ENCODE assay signal across 22 mouse cellular contexts in the genomic region with DNA sequence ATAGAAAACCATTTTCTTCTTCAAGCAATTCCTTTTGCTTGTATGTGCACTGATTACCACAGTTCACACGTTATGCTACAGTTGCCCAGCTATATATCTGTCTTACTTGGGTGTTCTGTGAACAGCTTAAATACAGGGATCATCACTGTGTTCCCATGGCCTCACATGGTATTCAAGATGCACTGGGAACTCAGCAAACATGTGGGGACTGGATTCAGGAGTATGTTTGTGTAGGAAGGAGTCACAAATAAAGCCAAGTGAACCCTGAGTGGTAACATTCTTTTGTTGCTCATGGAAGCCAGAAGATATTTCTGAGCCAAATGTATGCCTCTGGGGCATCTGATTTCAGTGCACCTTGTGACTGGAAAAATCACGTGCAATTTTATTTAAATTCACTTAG.
"Had no signal": no experiment of that assay in that cellular context is flagged by ENCODE, and none has a peak within 500 bp of the region (broad histone marks: within the 10 kb centered on the region; RNA-seq: fewer than 3 reads in every experiment).

No protein-coding gene starts in this region.

- H3K4me3 ChIP-seq: gastrocnemius, adult 2 months; heart, embryonic 10.5 days; heart, embryonic 12.5 days; hindbrain, embryonic 10.5 days; hindbrain, embryonic 12.5 days; intestine, embryonic 15.5 days; layer of hippocampus, adult 2 months; left cerebral cortex, adult 2 months; limb, embryonic 13.5 days; liver, embryonic 13.5 days; liver, embryonic 15.5 days had no signal

- H3K36me3 ChIP-seq: heart, embryonic 10.5 days; heart, embryonic 12.5 days; hindbrain, embryonic 10.5 days; hindbrain, embryonic 12.5 days; intestine, embryonic 15.5 days; limb, embryonic 13.5 days; liver, embryonic 13.5 days; liver, embryonic 15.5 days had no signal

- DNase-seq: gastrocnemius, adult 2 months; gastrocnemius, postnatal 10 days; gastrocnemius, postnatal 25 days; heart, postnatal 10 days; heart, postnatal 4 days; kidney, adult 8-10 months; kidney, postnatal 10 days; kidney, postnatal 25 days; kidney, postnatal 4 days; liver; liver, embryonic 13.5 days; liver, postnatal 0 days had no signal

- H3K27me3 ChIP-seq: heart, embryonic 12.5 days; hindbrain, embryonic 12.5 days; intestine, embryonic 15.5 days; limb, embryonic 13.5 days; liver, embryonic 13.5 days; liver, embryonic 15.5 days had no signal

- H3K9ac ChIP-seq: heart, embryonic 12.5 days; hindbrain, embryonic 12.5 days; hindbrain, embryonic 14.5 days; intestine, embryonic 15.5 days; limb, embryonic 13.5 days; liver, embryonic 13.5 days; liver, embryonic 15.5 days; liver, postnatal 0 days had no signal

- H3K27ac ChIP-seq: gastrocnemius, adult 2 months; heart, embryonic 10.5 days; hindbrain, embryonic 10.5 days; hindbrain, embryonic 12.5 days; hindbrain, embryonic 14.5 days; intestine, embryonic 15.5 days; layer of hippocampus, adult 2 months; left cerebral cortex, adult 2 months; limb, embryonic 13.5 days; liver, embryonic 13.5 days; liver, embryonic 15.5 days had no signal

- H3K4me1 ChIP-seq: heart, embryonic 10.5 days; heart, embryonic 12.5 days; hindbrain, embryonic 10.5 days; hindbrain, embryonic 12.5 days; intestine, embryonic 15.5 days; limb, embryonic 13.5 days; liver, embryonic 13.5 days; liver, embryonic 15.5 days had no signal
